Mouse (Mus musculus) CD4-positive, CD25-positive, alpha-beta regulatory T cell, adult 4 months (primary cell): ENCODE measurements around the gene Ptch2. TPM values are rescaled to one million over a fixed set of nuclear protein-coding genes. Genes with fewer than 3 reads are reported as not detected.

Experiments
- ATAC-seq: one replicate; pipeline ENCODE4 v1.8.0; 2017
- polyA plus RNA-seq, 2 experiments: library from polyadenylated mRNA; unstranded; fragments of 100-300 nt; shearing (Covaris generic); gene quantifications; one replicate each; pipeline ENCODE4 v1.2.1; 2017

The Ptch2 gene
- polyA plus RNA-seq, 2 experiments from 2014 or later: 0.76 TPM; not detected in 1

GRCm38 (mm10) chr4:117155020-117155791 lies 59.3 kb downstream of the Ptch2 start:
- ATAC-seq: no peak

GRCm38 (mm10) chr4:117155792-117156355 lies 60.0 kb downstream of the Ptch2 start, which contains the start of gene Rps8:
Gene Rps8 (minus strand): TSS chr4:117156243.
- peak; percentile 97 for ATAC-seq

GRCm38 (mm10) chr4:117156372-117156771 lies 60.5 kb downstream of the Ptch2 start:
- ATAC-seq: no peak

GRCm38 (mm10) chr4:117159666-117160065 lies 63.8 kb downstream of the Ptch2 start:
- ATAC-seq: no peak

GRCm38 (mm10) chr4:117161183-117161582 lies 65.3 kb downstream of the Ptch2 start:
- ATAC-seq: no peak

Other genes starting within 250 kb of the Ptch2 start
- not detected for gene Zswim5, start 218.7 kb upstream of the Ptch2 start, polyA plus RNA-seq
- 10 to 100 TPM; 74.1 to 89.7 TPM for gene Urod, start 101.7 kb upstream of the Ptch2 start, polyA plus RNA-seq
- 1 to 10 TPM; 8.8 to 8.9 TPM for gene Hectd3, start 100.8 kb upstream of the Ptch2 start, polyA plus RNA-seq
- 10 to 100 TPM; 33.7 to 39.2 TPM for gene Eif2b3, start 76.7 kb upstream of the Ptch2 start, polyA plus RNA-seq
- 10 to 100 TPM; 18.5 to 19.2 TPM for gene Btbd19, start 29.6 kb downstream of the Ptch2 start, polyA plus RNA-seq
- 1 to 10 TPM; 3.2 to 6.2 TPM for gene Tctex1d4, start 30.7 kb downstream of the Ptch2 start, polyA plus RNA-seq
- gene Plk3, start 37.9 kb downstream of the Ptch2 start, polyA plus RNA-seq: 10 to 100 TPM; 12.2 to 13.2 TPM
- 100 to 1,000 TPM; 663 to 923 TPM for gene Rps8, start 60.2 kb downstream of the Ptch2 start, polyA plus RNA-seq
- 1 to 10 TPM; 2.8 to 8.7 TPM for gene Kif2c, start 86.6 kb downstream of the Ptch2 start, polyA plus RNA-seq
- gene Tmem53, start 155.9 kb downstream of the Ptch2 start, polyA plus RNA-seq: under 1 TPM; 0.55 to 0.75 TPM
- gene Armh1, start 156.1 kb downstream of the Ptch2 start, polyA plus RNA-seq: not detected